Mouse (Mus musculus) neural tube, embryonic 14.5 days (tissue): Measurements from ENCODE around the gene Lrrc1. TPM values are rescaled to one million over a fixed set of nuclear protein-coding genes. Genes with fewer than 3 reads are reported as not detected.

Source experiments
- ATAC-seq: fragments of 200-750 bp; cut with Nextera tagmentation; 2 replicates; pipeline ENCODE4 v1.8.0; 2017; ENCODE audit warnings: low read depth, mild to moderate bottlenecking, moderate TSS enrichment, moderate library complexity
- H3K27ac ChIP-seq: fragments of 300-500 bp; sonication (generic); 2 replicates; pipeline ENCODE4 v1.5.1; 2014; ENCODE audit warnings: low read depth, mild to moderate bottlenecking, control low read depth, low read length, moderate library complexity, mixed read lengths
- H3K27me3 ChIP-seq: fragments of 300-500 bp; sonication (generic); 2 replicates; pipeline ENCODE4 v1.6.1; 2014; ENCODE audit warnings: low read length; ENCODE audit not compliant: control insufficient read depth, insufficient read depth
- H3K36me3 ChIP-seq: fragments of 300-500 bp; sonication (generic); 2 replicates; pipeline ENCODE4 v1.6.1; 2014; ENCODE audit warnings: low read length, mixed read lengths; ENCODE audit not compliant: control insufficient read depth, insufficient read depth
- H3K4me1 ChIP-seq: fragments of 300-500 bp; sonication (generic); 2 replicates; pipeline ENCODE4 v1.6.1; 2014; ENCODE audit warnings: low read length; ENCODE audit not compliant: control insufficient read depth, insufficient read depth
- H3K4me2 ChIP-seq: fragments of 300-500 bp; sonication (generic); 2 replicates; pipeline ENCODE4 v1.6.1; 2014; ENCODE audit warnings: mild to moderate bottlenecking, low read depth, low read length, control low read depth
- H3K4me3 ChIP-seq: fragments of 300-500 bp; sonication (generic); 2 replicates; pipeline ENCODE4 v1.5.1; 2014; ENCODE audit warnings: low read depth, low read length, control low read depth, mixed read lengths
- H3K9ac ChIP-seq: fragments of 300-500 bp; sonication (generic); replicated peaks from 2 replicates; pipeline ENCODE4 v1.6.1; 2014; ENCODE audit warnings: low read depth, mild to moderate bottlenecking, control low read depth, low read length, mixed read lengths
- H3K9me3 ChIP-seq: fragments of 300-500 bp; sonication (generic); 2 replicates; pipeline ENCODE4 v1.6.1; 2016; ENCODE audit warnings: low read length; ENCODE audit not compliant: control insufficient read depth
- WGBS: fragments of 180-500 bp; shearing (Covaris S2); extraction: QIAGEN DNeasy Blood & Tissue Kit; methylation state at CpG from one replicate; pipeline ENCODE4 v1.1.7; 2014; 5-methylcytosine and 5-hydroxymethylcytosine counted together
- polyA plus RNA-seq: library from polyadenylated mRNA; unstranded; fragments of >200 nt; fragmentation: Nextera tagmentation; extraction: Ambion mirVana; gene quantifications from 2 replicates; pipeline ENCODE4 v1.2.1, GENCODE M21; 2014

Lrrc1 gene
- polyA plus RNA-seq, 1 experiment from 2014 or later: 7.9 TPM

GRCm38 (mm10) chr9:77419501-77420199 lies 125.0 kb downstream of the Lrrc1 start:
- Histone ChIP-seq H3K36me3 (no peaks in the 10 kb centered on the region), H3K9ac (no peak overlapping the region), H3K27me3 (no peaks in the 10 kb centered on the region), H3K4me3 (no peak overlapping the region), H3K9me3 (no peaks in the 10 kb centered on the region), H3K4me2 (no peak overlapping the region), H3K27ac (no peak overlapping the region), H3K4me1 (no peaks in the 10 kb centered on the region)
- 92% methylated on average over 9 of the region's 9 CpGs for WGBS
- no peak for ATAC-seq

GRCm38 (mm10) chr9:77418800-77419199 lies 125.9 kb downstream of the Lrrc1 start:
- ATAC-seq: no peak
- H3K4me2 ChIP-seq: no peak overlapping the region
- H3K4me1 ChIP-seq: no peaks in the 10 kb centered on the region
- 89% methylated on average over 2 of the region's 2 CpGs for whole genome bisulfite sequencing
- H3K27me3 ChIP-seq: no peaks in the 10 kb centered on the region
- no peaks in the 10 kb centered on the region for H3K9me3 ChIP-seq
- no peak overlapping the region for H3K27ac ChIP-seq
- no peaks in the 10 kb centered on the region for H3K36me3 ChIP-seq
- H3K9ac ChIP-seq: no peak overlapping the region
- H3K4me3 ChIP-seq: no peak overlapping the region

- 91% methylated on average over 4 of the region's 4 CpGs for whole genome bisulfite sequencing
- no peak for ATAC-seq
Measured at GRCm38 (mm10) chr9:77416486-77416885, 128.2 kb downstream of the Lrrc1 start.

GRCm38 (mm10) chr9:77416002-77416401 lies 128.7 kb downstream of the Lrrc1 start:
- no peak overlapping the region for H3K27ac ChIP-seq
- no peaks in the 10 kb centered on the region for H3K4me1 ChIP-seq
- no peak overlapping the region for H3K9ac ChIP-seq
- WGBS: 92% methylated on average over 7 of the region's 7 CpGs
- no peak overlapping the region for H3K4me2 ChIP-seq
- H3K36me3 ChIP-seq: no peaks in the 10 kb centered on the region
- ATAC-seq: no peak
- no peaks in the 10 kb centered on the region for H3K9me3 ChIP-seq
- no peaks in the 10 kb centered on the region for H3K27me3 ChIP-seq
- no peak overlapping the region for H3K4me3 ChIP-seq

More at GRCm38 (mm10) chr9:77416486-77416885, 128.2 kb downstream of the Lrrc1 start:
- Histone ChIP-seq H3K4me2 (no peak overlapping the region), H3K36me3 (no peaks in the 10 kb centered on the region), H3K4me3 (no peak overlapping the region), H3K9ac (no peak overlapping the region), H3K4me1 (no peaks in the 10 kb centered on the region), H3K27ac (no peak overlapping the region), H3K27me3 (no peaks in the 10 kb centered on the region), H3K9me3 (no peaks in the 10 kb centered on the region)

- Histone ChIP-seq H3K4me1 (no peaks in the 10 kb centered on the region), H3K36me3 (no peaks in the 10 kb centered on the region), H3K27me3 (no peaks in the 10 kb centered on the region), H3K27ac (no peak overlapping the region), H3K4me3 (no peak overlapping the region), H3K4me2 (no peak overlapping the region), H3K9ac (no peak overlapping the region), H3K9me3 (no peaks in the 10 kb centered on the region)
- 77% methylated on average over 3 of the region's 3 CpGs for WGBS
- ATAC-seq: no peak
Measured at GRCm38 (mm10) chr9:77411830-77412425, 132.7 kb downstream of the Lrrc1 start.

- WGBS: 76% methylated on average over 4 of the region's 4 CpGs
- Histone ChIP-seq H3K36me3 (no peaks in the 10 kb centered on the region), H3K9ac (no peak overlapping the region), H3K4me3 (no peak overlapping the region), H3K27me3 (no peaks in the 10 kb centered on the region), H3K4me2 (no peak overlapping the region), H3K27ac (no peak overlapping the region), H3K4me1 (no peaks in the 10 kb centered on the region), H3K9me3 (no peaks in the 10 kb centered on the region)
- ATAC-seq: no peak
Measured at GRCm38 (mm10) chr9:77410968-77411367, 133.7 kb downstream of the Lrrc1 start.

- H3K9me3 ChIP-seq: no peaks in the 10 kb centered on the region
- no peak for ATAC-seq
- no peak overlapping the region for H3K27ac ChIP-seq
- no peak overlapping the region for H3K4me2 ChIP-seq
- no peaks in the 10 kb centered on the region for H3K27me3 ChIP-seq
- no peaks in the 10 kb centered on the region for H3K36me3 ChIP-seq
- H3K4me3 ChIP-seq: no peak overlapping the region
- WGBS: 89% methylated on average over 7 of the region's 7 CpGs
- no peaks in the 10 kb centered on the region for H3K4me1 ChIP-seq
- no peak overlapping the region for H3K9ac ChIP-seq
Measured at GRCm38 (mm10) chr9:77410524-77410923, 134.1 kb downstream of the Lrrc1 start.

GRCm38 (mm10) chr9:77408053-77408603 lies 136.5 kb downstream of the Lrrc1 start:
- H3K4me3 ChIP-seq: no peak overlapping the region
- no peak; the same call in 1 of the 2 replicates for ATAC-seq
- H3K27ac ChIP-seq: no peak overlapping the region
- no peaks in the 10 kb centered on the region for H3K9me3 ChIP-seq
- no peaks in the 10 kb centered on the region for H3K27me3 ChIP-seq
- no peaks in the 10 kb centered on the region for H3K36me3 ChIP-seq
- no peak overlapping the region for H3K4me2 ChIP-seq
- no peak overlapping the region for H3K9ac ChIP-seq
- H3K4me1 ChIP-seq: no peaks in the 10 kb centered on the region
- WGBS: 65% methylated on average over 6 of the region's 6 CpGs

- Histone ChIP-seq H3K27ac (no peak overlapping the region), H3K4me2 (no peak overlapping the region), H3K27me3 (no peaks in the 10 kb centered on the region), H3K9ac (no peak overlapping the region), H3K9me3 (no peaks in the 10 kb centered on the region), H3K4me1 (no peaks in the 10 kb centered on the region), H3K4me3 (no peak overlapping the region), H3K36me3 (no peaks in the 10 kb centered on the region)
- WGBS: 59% methylated on average over 7 of the region's 7 CpGs
- no peak for ATAC-seq
Measured at GRCm38 (mm10) chr9:77406906-77407305, 137.8 kb downstream of the Lrrc1 start.
